Mouse (Mus musculus) c-Kit-positive CD71-negative TER-119-negative erythroid progenitor cells, embryonic 14.5 days (primary cell): ENCODE measurements around the gene Dnmt1.
A peak's percentile ranks its signal among the peaks of the same experiment; 100 is the strongest.

Source experiments
- DNase-seq: peaks from one replicate; pipeline ENCODE4 v3.0.0-alpha.2; 2013; ENCODE audit warnings: low read depth

The Dnmt1 gene

GRCm38 (mm10) chr9:20943396-20943795, 16.3 kb downstream of the Dnmt1 start:
- DNase-seq, result no peak

GRCm38 (mm10) chr9:20923258-20923657, 36.4 kb downstream of the Dnmt1 start:
- no peak for DNase-seq

GRCm38 (mm10) chr9:20916160-20916559, 43.5 kb downstream of the Dnmt1 start:
- DNase-seq, result peak; percentile 43

GRCm38 (mm10) chr9:20909948-20910347, 49.7 kb downstream of the Dnmt1 start:
- DNase-seq, result no peak

- no peak for DNase-seq
These were observed 57.6 kb downstream of the Dnmt1 start for GRCm38 (mm10) chr9:20902174-20902491.

GRCm38 (mm10) chr9:20901466-20902173, 58.1 kb downstream of the Dnmt1 start:
- no peak for DNase-seq

GRCm38 (mm10) chr9:20898511-20899073, 61.1 kb downstream of the Dnmt1 start, which contains the start of gene Eif3g:
Gene Eif3g, minus strand, starts transcription at chr9:20898623.
- DNase-seq, result peak; percentile 80

GRCm38 (mm10) chr9:20897736-20898510, 61.8 kb downstream of the Dnmt1 start:
- no peak for DNase-seq

- no peak for DNase-seq
These were observed 64.3 kb downstream of the Dnmt1 start for GRCm38 (mm10) chr9:20895382-20895781.

GRCm38 (mm10) chr9:20894629-20895028, 65.1 kb downstream of the Dnmt1 start:
- DNase-seq, result no peak

- no peak for DNase-seq
These were observed 65.9 kb downstream of the Dnmt1 start for GRCm38 (mm10) chr9:20893590-20894343.

- no peak for DNase-seq
These were observed 66.6 kb downstream of the Dnmt1 start for GRCm38 (mm10) chr9:20893069-20893468.

GRCm38 (mm10) chr9:20892104-20892653, 67.5 kb downstream of the Dnmt1 start:
- no peak for DNase-seq

- DNase-seq, result no peak
These were observed 68.2 kb downstream of the Dnmt1 start for GRCm38 (mm10) chr9:20891339-20892103.

GRCm38 (mm10) chr9:20890411-20890810, 69.3 kb downstream of the Dnmt1 start:
- DNase-seq, result no peak

- no peak for DNase-seq
These were observed 70.2 kb downstream of the Dnmt1 start for GRCm38 (mm10) chr9:20889185-20890141.

GRCm38 (mm10) chr9:20888386-20888765, 71.3 kb downstream of the Dnmt1 start:
- DNase-seq, result no peak

- DNase-seq, result peak; percentile 90
These were observed 71.8 kb downstream of the Dnmt1 start, which contains the start of gene Ppan for GRCm38 (mm10) chr9:20887704-20888385. Gene Ppan, plus strand, starts transcription at chr9:20888175.

- DNase-seq, result no peak
These were observed 72.5 kb downstream of the Dnmt1 start for GRCm38 (mm10) chr9:20887191-20887590.

GRCm38 (mm10) chr9:20886563-20886962, 73.1 kb downstream of the Dnmt1 start:
- no peak for DNase-seq
